Mouse (Mus musculus): ENCODE data around the gene Myd88.

The Myd88 gene

GRCm38 (mm10) chr9:119339558-119340211, 1.5 kb downstream of the Myd88 start, which contains the start of gene Acaa1a:
Gene Acaa1a (plus strand): TSS chr9:119339676.
- DNase-seq: peak; percentile 71

- DNase-seq: peak; percentile 45
Observed at GRCm38 (mm10) chr9:119339106-119339505, 2.1 kb downstream of the Myd88 start.

GRCm38 (mm10) chr9:119338350-119338749, 2.9 kb downstream of the Myd88 start:
- no peak for DNase-seq

- no peak for DNase-seq
Observed at GRCm38 (mm10) chr9:119337842-119338241, 3.4 kb downstream of the Myd88 start.

- peak; percentile 58 for DNase-seq
Observed at GRCm38 (mm10) chr9:119335571-119335970, 5.6 kb downstream of the Myd88 start.

GRCm38 (mm10) chr9:119334834-119335233, 6.4 kb downstream of the Myd88 start:
- DNase-seq: no peak

- DNase-seq: no peak
Observed at GRCm38 (mm10) chr9:119334324-119334723, 6.9 kb downstream of the Myd88 start.

GRCm38 (mm10) chr9:119330186-119330963, 10.8 kb downstream of the Myd88 start:
- no peak for DNase-seq

GRCm38 (mm10) chr9:119328488-119328887, 12.7 kb downstream of the Myd88 start:
- no peak for DNase-seq

- DNase-seq: no peak
Observed at GRCm38 (mm10) chr9:119324130-119324529, 17.1 kb downstream of the Myd88 start.

- DNase-seq: no peak
Observed at GRCm38 (mm10) chr9:119323260-119323645, 18.0 kb downstream of the Myd88 start.

GRCm38 (mm10) chr9:119322289-119323259, 18.6 kb downstream of the Myd88 start, which contains the start of gene Oxsr1:
Gene Oxsr1 (minus strand): TSS chr9:119322427.
- peak; percentile 100 for DNase-seq

GRCm38 (mm10) chr9:119321392-119322229, 19.6 kb downstream of the Myd88 start:
- DNase-seq: peak; percentile 76

- peak; percentile 37 for DNase-seq
Observed at GRCm38 (mm10) chr9:119320946-119321345, 20.3 kb downstream of the Myd88 start.

- DNase-seq: peak; percentile 41
Observed at GRCm38 (mm10) chr9:119320446-119320845, 20.8 kb downstream of the Myd88 start.

GRCm38 (mm10) chr9:119318891-119319290, 22.3 kb downstream of the Myd88 start:
- DNase-seq: no peak

- DNase-seq: peak; percentile 29
Observed at GRCm38 (mm10) chr9:119313096-119313495, 28.1 kb downstream of the Myd88 start.

- no peak for DNase-seq
Observed at GRCm38 (mm10) chr9:119309067-119309466, 32.1 kb downstream of the Myd88 start.

GRCm38 (mm10) chr9:119305863-119306262, 35.3 kb downstream of the Myd88 start:
- DNase-seq: no peak

GRCm38 (mm10) chr9:119298563-119298962, 42.6 kb downstream of the Myd88 start:
- no peak for DNase-seq

- no peak for DNase-seq
Observed at GRCm38 (mm10) chr9:119297696-119298095, 43.5 kb downstream of the Myd88 start.

GRCm38 (mm10) chr9:119290791-119291190, 50.4 kb downstream of the Myd88 start:
- no peak for DNase-seq

All from cerebellum, adult 9-10 months (tissue).